Mouse (Mus musculus) thymus, postnatal 14 days (tissue): ENCODE measurements at regions not wholly inside any gene's neighbourhood (a gene's known extent, or its start where the extent isn't known, plus 50 kb on each side); places are given as distances from the start of the nearest gene placed in this dataset.

Experiments used
- DNase-seq: peaks from one replicate; pipeline ENCODE4 v3.0.0; 2021

- DNase-seq, result no peak
Observed at GRCm38 (mm10) chr1:159034952-159035351, 54.7 kb upstream of the Pappa2 start.

GRCm38 (mm10) chr1:159036371-159036770 lies 56.1 kb upstream of the Pappa2 start:
- no peak for DNase-seq

GRCm38 (mm10) chr1:159045870-159046385 lies 65.6 kb upstream of the Pappa2 start:
- DNase-seq, result no peak

GRCm38 (mm10) chr1:159065024-159065423 lies 84.7 kb upstream of the Pappa2 start:
- no peak for DNase-seq

GRCm38 (mm10) chr1:159099205-159099604 lies 118.9 kb upstream of the Pappa2 start:
- DNase-seq, result no peak

GRCm38 (mm10) chr1:159122201-159122600 lies 109.9 kb upstream of the Cop1 start:
- DNase-seq, result no peak

- DNase-seq, result no peak
Observed at GRCm38 (mm10) chr1:159124874-159125273, 107.2 kb upstream of the Cop1 start.

GRCm38 (mm10) chr1:159135301-159135700 lies 96.8 kb upstream of the Cop1 start:
- DNase-seq, result peak; percentile 33

GRCm38 (mm10) chr1:159147788-159148497 lies 84.2 kb upstream of the Cop1 start:
- DNase-seq, result no peak

GRCm38 (mm10) chr1:159148498-159149187 lies 83.5 kb upstream of the Cop1 start:
- no peak for DNase-seq

GRCm38 (mm10) chr1:159149207-159149606 lies 82.9 kb upstream of the Cop1 start:
- no peak for DNase-seq

- no peak for DNase-seq
Observed at GRCm38 (mm10) chr1:159149721-159150120, 82.4 kb upstream of the Cop1 start.

- no peak for DNase-seq
Observed at GRCm38 (mm10) chr1:159150351-159150750, 81.8 kb upstream of the Cop1 start.

- no peak for DNase-seq
Observed at GRCm38 (mm10) chr1:159156428-159156827, 75.7 kb upstream of the Cop1 start.

- no peak for DNase-seq
Observed at GRCm38 (mm10) chr1:159160035-159160960, 71.8 kb upstream of the Cop1 start.

- DNase-seq, result no peak
Observed at GRCm38 (mm10) chr1:159163113-159163885, 68.8 kb upstream of the Cop1 start.

GRCm38 (mm10) chr1:159182031-159182430 lies 50.1 kb upstream of the Cop1 start:
- DNase-seq, result no peak
